Mouse (Mus musculus) embryonic stem cell, embryonic (primary cell): ENCODE data around the gene Atpaf2.

Experiments
- CTCF ChIA-PET, 4 experiments: fragments of 300-600 bp in 2 of 4; fragments of 350-600 bp in 2 of 4; sonication (Branson Sonifier 250); formaldehyde crosslinking; loops; one replicate each; lab custom pipeline; 2022; ENCODE audit warnings: inconsistent platforms in 2 of 4; lab: Charles Lee
- POLR2A ChIA-PET, 4 experiments: fragments of 300-600 bp in 2 of 4; fragments of 350-600 bp in 2 of 4; sonication (Branson Sonifier 250); formaldehyde crosslinking; loops; one replicate each; lab custom pipeline; 2022; ENCODE audit warnings: antibody characterized with exemption in 4 of 4, inconsistent platforms in 1 of 4; lab: Charles Lee

The Atpaf2 gene

DNA sequence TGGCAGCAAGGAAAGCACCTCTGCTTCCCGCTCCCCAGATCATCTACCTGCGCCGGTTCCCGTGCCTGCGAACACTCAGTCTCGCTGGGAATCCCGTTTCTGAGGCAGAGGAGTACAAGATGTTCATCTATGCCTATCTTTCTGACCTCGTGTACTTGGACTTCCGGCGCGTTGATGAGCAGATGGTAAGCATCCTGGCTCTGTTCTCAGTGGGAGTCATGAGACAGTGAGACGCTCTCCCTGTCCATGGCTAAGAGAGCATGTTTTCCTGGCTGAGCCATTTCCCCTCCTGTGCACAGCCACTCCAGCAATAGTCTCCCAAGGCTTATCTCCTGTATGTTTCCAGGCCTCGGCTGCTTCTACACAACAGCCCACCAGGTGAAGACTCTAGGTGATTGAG is 47.8 kb downstream of the Atpaf2 start:
- POLR2A ChIA-PET, result interaction anchor here in 3 of 4 experiments (0.6 to 2.7 kb wide), 7 partner anchors 10 to 230 kb away, joined by 3 to 19 read pairs (median 4); partner anchors contain the start of genes Drc3 (in 2 of the 3), Tom1l2 (in 2 of the 3) and Gid4 (in 1 of the 3)

DNA sequence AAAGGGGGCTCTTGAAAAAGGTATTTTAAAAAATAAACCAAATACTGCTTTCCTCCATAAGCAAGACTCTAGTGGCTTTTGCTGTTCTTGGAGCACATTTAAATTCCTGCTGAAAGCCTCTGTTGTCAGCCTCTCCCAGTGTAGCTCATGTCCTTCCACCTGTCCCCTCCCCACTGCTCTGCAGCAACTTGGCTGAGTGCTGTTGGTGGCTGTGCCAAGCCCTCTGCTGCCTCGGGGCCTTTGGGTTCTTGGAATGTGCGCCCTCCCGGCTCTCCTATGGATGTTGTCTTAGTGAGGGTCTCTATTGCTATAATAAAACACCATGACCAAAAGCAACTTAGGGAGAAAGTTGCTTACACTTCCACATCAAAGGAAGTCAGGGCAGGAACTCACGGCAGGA is 48.8 kb downstream of the Atpaf2 start:
- CTCF ChIA-PET, result interaction anchor here in 2 of 4 experiments (0.6 to 1.6 kb wide), 3 partner anchors 15 to 824 kb away, joined by 3 to 5 read pairs (median 3); no protein-coding TSS in a partner anchor
- POLR2A ChIA-PET, result interaction anchor here in 3 of 4 experiments (0.6 to 2.7 kb wide), 9 partner anchors 8 to 413 kb away, joined by 3 to 19 read pairs (median 4); partner anchors contain the start of genes Drc3 (in 1 of the 3), Gid4 (in 1 of the 3) and Tom1l2 (in 1 of the 3)

More for the DNA sequence above, 47.8 kb downstream of the Atpaf2 start:
- CTCF ChIA-PET, result interaction anchor here in 2 of 4 experiments (1.1 to 1.6 kb wide), 2 partner anchors 14 to 17 kb away, joined by 3 to 5 read pairs; partner anchors contain the start of genes Drc3 (in 1 of the 2) and Tom1l2 (in 1 of the 2)

DNA sequence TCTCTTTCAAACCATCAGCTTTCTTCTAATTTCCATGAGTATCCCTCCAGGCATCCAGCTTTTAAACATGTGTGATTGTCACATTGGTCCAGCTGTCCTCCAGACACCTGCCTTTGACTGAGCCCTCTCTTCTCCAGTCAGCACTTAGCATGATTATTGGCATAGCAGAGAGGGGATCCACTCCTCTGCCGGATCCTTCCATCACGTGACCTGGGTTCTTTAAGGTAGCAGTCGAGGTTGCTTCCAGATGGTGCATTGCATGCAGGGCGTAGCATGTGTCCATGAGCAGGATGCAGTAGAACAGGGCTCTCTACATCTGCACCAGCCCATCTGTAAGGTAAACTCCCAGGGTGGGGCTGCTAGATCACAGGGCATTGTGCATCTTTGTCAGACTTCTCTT is 49.3 kb downstream of the Atpaf2 start:
- ChIA-PET CTCF (interaction anchor here in 1 of 4 experiments (1.1 kb wide), 1 partner anchor 62 kb away, joined by 3 read pairs; no protein-coding TSS in a partner anchor), POLR2A (interaction anchor here in 3 of 4 experiments (0.6 to 2.7 kb wide), 12 partner anchors 8 to 413 kb away, joined by 3 to 19 read pairs (median 4); partner anchors contain the start of genes Drc3 (in 1 of the 3) and Tom1l2 (in 1 of the 3))

DNA sequence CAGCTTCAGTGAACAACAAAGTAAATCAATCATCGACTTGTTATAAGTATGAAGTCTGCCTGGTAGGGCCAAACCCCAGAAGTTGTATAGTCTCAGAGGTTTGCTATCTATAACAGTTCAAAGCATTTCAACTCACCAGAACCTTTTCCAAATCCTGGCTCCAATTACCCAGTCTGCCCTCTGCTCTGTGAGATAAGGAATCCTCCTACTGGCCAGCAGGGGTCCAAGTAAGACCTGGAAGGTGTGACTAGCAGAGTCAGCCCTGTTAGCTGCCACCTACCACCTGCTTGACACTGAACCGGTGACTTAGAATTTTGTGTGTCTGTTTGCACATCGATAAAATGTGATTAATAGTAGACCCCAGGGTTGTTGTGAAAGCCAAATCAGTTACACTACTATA is 51.0 kb downstream of the Atpaf2 start:
- ChIA-PET CTCF (interaction anchor here in 2 of 4 experiments (0.6 to 2.1 kb wide), 8 partner anchors 8 to 99 kb away, joined by 3 to 7 read pairs (median 4); partner anchors contain the start of genes Drc3 (in 1 of the 2) and Tom1l2 (in 1 of the 2)), POLR2A (interaction anchor here in 3 of 4 experiments (0.5 to 3.5 kb wide), 23 partner anchors 8 to 662 kb away, joined by 3 to 44 read pairs (median 5); partner anchors contain the start of genes Drc3 (in 2 of the 3), Gid4 (in 2 of the 3) and Tom1l2 (in 2 of the 3))

DNA sequence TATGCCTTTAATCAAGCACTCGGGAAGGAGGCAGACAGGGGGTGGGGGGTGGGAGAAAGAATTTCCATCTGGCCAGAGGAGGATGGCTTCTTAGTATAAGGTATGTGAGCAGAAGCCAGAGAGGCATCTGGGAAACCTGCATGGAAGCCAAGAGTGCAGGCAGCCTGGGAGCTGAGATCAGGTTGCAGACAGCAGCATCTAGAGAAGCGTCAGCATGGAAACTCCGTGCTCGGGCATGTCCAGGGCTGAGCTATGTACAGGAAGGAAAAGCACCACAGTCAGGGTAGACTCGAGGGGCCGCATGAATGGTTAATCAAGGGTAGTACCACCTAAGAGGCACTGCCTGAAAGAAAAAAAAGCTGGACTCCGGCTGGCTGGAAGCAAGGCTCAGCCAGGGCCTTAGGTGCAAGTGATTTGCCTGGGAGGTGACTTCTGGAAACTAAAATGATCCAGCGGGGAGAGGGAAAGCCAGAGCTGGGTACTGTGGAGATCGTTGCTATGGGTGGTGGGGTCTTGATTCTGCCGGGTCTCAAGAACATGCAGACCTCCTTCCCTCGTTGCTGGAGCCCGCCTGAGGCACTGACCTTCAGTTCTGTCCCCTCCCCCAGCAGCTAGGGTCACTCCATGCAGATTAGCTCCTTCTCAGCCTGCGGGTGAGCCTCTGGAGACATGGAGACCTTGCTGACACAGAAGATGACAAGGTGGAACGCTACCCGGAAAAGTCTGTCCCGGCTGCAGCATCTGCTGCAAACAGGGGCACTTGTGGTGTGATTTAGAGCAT is 51.8 kb downstream of the Atpaf2 start:
- CTCF ChIA-PET, result interaction anchor here in 3 of 4 experiments (0.5 to 2.1 kb wide), 12 partner anchors 9 to 107 kb away, joined by 3 to 7 read pairs (median 4); partner anchors contain the start of genes Drc3 (in 1 of the 3) and Tom1l2 (in 1 of the 3)
- POLR2A ChIA-PET, result interaction anchor here (0.6 to 3.5 kb wide), 38 partner anchors 8 to 1385 kb away, joined by 3 to 44 read pairs (median 5); partner anchors contain the start of genes Drc3 (in 3 of the 4), Tom1l2 (in 3 of the 4), Gid4 (in 2 of the 4) and Drg2 (in 1 of the 4)

DNA sequence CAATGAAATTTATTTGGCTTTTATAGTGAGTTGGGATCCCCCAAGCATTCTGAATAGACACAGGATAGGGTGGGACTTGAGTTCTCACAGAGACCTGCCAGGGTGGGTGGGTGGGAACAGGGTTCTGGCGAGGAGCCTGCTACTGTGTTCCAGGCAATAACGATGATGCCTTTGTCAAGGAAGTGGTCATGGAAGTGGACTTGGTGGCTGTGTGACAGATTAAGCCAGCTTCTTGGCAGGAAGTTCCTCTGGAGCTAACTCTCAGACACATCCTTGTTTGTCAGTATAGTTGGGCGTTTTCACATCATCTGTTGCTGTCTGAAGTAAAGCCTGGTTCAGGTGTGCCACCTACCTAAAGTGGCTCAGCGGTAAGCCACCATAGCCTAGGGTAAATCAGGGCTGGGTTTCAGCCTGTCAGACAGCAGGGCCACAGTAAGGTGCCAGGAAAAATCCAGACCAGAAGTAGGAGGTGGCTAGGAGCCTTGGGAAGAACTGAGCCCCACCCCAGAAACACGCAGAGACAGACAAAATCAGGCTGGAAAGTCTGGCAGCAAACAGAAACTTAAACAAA is 57.5 kb downstream of the Atpaf2 start:
- ChIA-PET POLR2A (interaction anchor here in 2 of 4 experiments (1.0 to 1.6 kb wide), 2 partner anchors 10 to 150 kb away, joined by 3 to 4 read pairs; no protein-coding TSS in a partner anchor), CTCF (no interaction called here)

DNA sequence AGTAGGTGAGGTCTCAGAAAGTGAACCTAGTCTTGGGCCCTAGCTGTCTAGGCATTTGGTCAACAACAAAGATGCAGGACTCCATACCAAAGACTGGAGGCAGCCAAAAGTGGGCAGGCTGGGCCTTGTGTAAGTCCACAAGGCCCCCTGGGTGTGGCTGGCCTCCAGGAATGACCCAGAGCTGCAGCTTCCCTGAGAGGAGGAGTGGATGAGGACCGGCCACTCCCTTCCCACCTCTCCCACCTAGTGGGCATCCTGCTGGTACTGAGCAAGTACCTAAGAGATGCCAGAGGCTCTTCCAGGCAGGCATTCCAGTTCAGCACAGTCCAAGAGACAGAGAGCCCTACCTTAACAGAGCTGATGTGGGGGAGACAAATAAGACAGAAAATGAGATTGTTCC is 58.3 kb downstream of the Atpaf2 start:
- POLR2A ChIA-PET, result interaction anchor here in 3 of 4 experiments (0.6 to 1.6 kb wide), 9 partner anchors 9 to 743 kb away, joined by 3 to 4 read pairs (median 4); partner anchors contain the start of gene Gid4 (in 1 of the 3)
- CTCF ChIA-PET, result interaction anchor here in 1 of 4 experiments (1.4 kb wide), 1 partner anchor 53 kb away, joined by 5 read pairs; no protein-coding TSS in a partner anchor

DNA sequence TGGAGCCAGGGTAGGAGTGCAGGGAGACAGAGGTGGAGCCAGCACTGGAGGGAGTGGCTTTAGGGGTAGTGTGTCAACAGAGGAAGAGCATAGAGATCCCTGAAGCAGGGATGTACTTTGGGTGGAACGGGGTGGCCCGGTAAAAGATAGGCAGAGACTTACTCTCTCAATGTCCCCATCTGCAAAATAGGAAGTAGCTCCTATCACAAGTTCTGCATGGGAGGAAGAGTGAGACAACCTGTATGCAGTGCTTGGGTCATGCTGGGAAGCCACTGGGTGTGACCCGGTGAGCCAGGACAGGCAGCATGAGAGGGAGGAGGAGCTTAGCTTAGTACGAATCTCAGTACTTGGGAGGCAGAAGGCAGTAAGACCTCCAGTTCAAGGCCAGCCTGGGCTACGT is 59.1 kb downstream of the Atpaf2 start:
- ChIA-PET CTCF (interaction anchor here in 2 of 4 experiments (0.6 to 1.4 kb wide), 2 partner anchors 52 to 58 kb away, joined by 3 to 5 read pairs; partner anchors contain the start of gene Gid4 (in 1 of the 2)), POLR2A (interaction anchor here in 3 of 4 experiments (0.6 to 1.3 kb wide), 7 partner anchors 10 to 178 kb away, joined by 3 to 4 read pairs (median 3); partner anchors contain the start of gene Gid4 (in 1 of the 3))

DNA sequence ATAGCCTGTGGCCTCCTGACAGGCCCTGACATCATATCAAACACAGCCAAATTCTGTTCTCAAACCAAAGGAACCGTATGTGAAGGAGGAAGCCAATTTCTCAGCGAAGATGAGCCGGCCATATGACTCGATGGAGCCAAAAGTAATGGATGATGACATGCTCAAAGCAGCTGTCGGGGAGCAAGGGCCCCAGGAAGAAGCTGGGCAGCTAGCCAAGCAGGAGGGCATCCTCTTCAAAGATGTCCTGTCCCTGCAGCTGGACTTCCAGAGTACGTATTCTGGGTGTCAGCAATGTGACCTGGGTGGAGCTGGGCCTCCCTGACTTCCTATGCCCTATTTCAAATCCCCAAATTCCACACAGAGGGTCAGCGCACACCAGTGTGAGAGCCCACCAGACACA is 59.7 kb downstream of the Atpaf2 start:
- ChIA-PET CTCF (interaction anchor here in 1 of 4 experiments (1.4 kb wide), 1 partner anchor 51 kb away, joined by 5 read pairs; no protein-coding TSS in a partner anchor), POLR2A (interaction anchor here in 1 of 4 experiments (1.2 to 1.3 kb wide), 2 partner anchors 11 to 179 kb away, joined by 3 to 4 read pairs; no protein-coding TSS in a partner anchor)

DNA sequence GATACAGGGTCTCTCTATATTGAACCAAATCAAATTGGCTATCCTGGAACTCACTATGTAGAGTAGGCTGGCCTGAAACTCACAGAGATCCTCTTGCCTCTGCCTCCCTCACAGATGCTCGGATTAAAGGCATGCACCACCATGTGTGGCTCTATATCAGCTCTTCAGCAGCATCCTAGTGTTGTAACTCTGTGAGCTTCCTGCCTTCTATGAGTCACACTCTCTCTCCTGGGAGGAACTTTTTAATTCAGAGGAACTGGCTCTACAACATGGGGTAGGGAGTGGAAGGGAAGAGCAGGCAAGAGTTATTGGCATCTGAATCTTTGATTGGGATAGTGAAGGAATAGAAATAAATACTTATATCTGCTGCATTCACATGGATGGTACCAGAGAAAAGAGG is 61.1 kb downstream of the Atpaf2 start:
- POLR2A ChIA-PET, result interaction anchor here in 2 of 4 experiments (0.5 to 1.0 kb wide), 2 partner anchors 109 to 194 kb away, joined by 3 to 11 read pairs; no protein-coding TSS in a partner anchor
- CTCF ChIA-PET, result no interaction called here

DNA sequence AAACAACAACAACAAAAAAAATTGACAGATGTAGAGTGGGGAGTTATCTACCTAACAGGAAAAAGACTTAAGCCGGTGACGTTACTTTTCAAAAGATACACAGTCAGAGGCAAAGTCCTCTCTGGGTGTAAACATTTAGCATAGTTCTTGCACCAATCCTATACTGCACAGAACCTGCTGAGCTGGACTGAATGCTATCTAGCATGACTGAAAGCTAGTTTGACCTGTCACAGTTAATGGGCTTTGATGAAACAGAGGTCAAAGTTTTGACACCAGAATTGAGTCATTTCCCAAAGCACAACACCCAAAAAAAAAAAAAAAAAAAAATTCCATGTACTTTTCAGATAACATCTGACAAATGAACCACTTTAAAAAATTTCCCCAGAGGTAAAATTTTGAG is 62.3 kb downstream of the Atpaf2 start:
- POLR2A ChIA-PET, result no interaction called here
- CTCF ChIA-PET, result no interaction called here

DNA sequence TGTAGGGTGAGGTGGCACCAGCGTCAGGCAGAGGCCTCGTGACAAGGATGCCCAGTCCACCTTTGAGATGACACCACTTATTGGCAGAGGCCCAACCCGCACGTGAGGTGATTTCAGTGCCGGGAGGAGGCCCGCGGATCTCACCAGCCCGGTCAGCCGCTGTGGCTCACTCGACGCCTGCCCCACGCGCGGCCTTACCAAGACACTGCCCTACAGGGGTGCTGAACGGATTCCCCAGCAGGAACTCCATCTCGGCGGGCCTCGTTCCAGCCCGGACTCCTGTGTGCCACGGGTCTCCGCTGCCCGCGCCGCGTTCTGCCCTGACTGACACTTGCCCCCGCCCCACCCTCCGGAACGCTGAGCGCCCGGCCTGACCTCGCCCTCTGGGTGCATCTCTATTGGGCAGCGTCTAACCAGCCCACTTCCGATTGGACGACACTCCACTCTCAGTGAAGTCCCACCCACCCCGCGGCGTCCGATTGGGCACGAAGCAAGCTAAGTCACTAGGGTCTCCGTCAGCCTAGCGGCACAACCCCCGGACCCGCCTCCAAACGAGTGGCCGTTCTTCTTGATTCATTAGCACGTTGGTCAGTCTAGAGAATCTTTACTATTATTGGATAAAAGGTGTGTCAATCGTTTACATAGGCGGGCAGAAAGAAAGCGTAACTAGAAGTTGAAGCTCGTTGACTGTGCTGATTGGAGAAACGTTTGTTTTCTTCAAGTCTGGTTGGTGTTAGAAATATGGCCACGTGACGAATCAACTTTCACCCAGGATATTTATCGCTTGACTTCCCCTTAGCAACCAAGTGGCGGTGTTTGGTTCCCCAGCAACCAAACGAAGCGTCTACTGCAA is 65.5 kb downstream of the Atpaf2 start, which contains the start of the genes Tom1l2 and Drc3:
Gene Tom1l2 (minus strand): TSS at position 347 of the 853 bp plus-strand sequence.
Gene Drc3 (plus strand): TSS at position 771 of the 853 bp plus-strand sequence.
- POLR2A ChIA-PET, result interaction anchor here in 3 of 4 experiments (0.6 to 2.0 kb wide), 74 partner anchors 9 to 571 kb away, joined by 3 to 44 read pairs (median 4); partner anchors contain the start of genes Gid4 (in 3 of the 3), Drg2 (in 2 of the 3), Alkbh5 (in 1 of the 3) and Atpaf2 (in 1 of the 3)
- CTCF ChIA-PET, result interaction anchor here (0.6 to 1.4 kb wide), 18 partner anchors 13 to 238 kb away, joined by 3 to 25 read pairs (median 4); partner anchors contain the start of genes Atpaf2 (in 1 of the 4), Gid4 (in 1 of the 4) and Srebf1 (in 1 of the 4)

DNA sequence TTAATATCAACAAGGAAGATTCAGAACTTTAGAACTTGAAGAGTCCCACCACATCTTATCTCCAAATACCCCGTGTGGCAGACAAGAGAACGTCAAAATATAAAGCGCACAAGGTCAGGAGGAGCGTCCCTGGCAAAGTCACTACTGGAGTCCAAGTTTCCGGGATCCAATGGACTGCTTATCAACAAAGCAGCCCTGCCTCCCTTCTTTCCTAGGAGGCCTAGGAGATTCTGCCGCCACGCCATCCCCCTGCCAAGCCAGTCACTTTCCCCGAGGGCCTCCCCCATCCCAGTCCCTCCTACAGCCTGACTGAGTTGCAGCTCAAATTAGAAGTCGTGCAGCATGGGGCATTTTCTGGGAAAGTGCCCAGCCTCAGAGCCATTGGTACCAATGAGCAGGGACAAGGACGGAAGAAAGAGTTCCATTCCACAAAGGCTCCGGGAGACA is 66.3 kb downstream of the Atpaf2 start:
- CTCF ChIA-PET, result no interaction called here

DNA sequence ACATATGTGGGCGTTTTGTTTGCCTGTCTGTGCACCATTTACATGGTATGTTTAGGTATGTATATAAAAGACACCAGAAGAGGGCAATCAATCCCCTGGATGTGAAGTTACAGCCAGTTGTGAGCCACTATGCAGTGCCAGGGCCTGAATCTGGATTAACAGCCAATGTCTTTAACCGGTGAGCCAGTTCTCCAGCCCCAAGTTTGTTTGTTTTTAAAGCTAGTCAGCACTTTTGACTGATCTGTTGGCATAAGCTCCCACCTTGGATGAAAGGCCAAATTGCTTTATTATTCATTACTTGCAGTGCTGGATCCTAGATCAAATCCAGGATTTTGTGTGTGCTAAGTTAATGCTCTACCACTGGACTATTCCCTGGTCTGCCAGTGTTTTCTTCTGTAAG is 66.9 kb downstream of the Atpaf2 start:
- CTCF ChIA-PET, result no interaction called here
- POLR2A ChIA-PET, result no interaction called here

More for the DNA sequence above, 66.3 kb downstream of the Atpaf2 start:
- POLR2A ChIA-PET, result interaction anchor here in 2 of 4 experiments (1.3 to 1.5 kb wide), 2 partner anchors 16 to 141 kb away, joined by 3 to 14 read pairs; no protein-coding TSS in a partner anchor
